Mouse (Mus musculus) lung, adult 10 weeks (tissue): ENCODE data around the gene Gm12166. TPM values are rescaled to one million over a fixed set of nuclear protein-coding genes. Genes with fewer than 3 reads are reported as not detected.

Experiments used
- polyA plus RNA-seq: library from polyadenylated mRNA; stranded (reverse); fragments of 350-450 nt; fragmentation: Illumina TruSeq; extraction: RNeasy Lipid Tissue Mini Kit (QIAGEN cat#74804); gene quantifications from one replicate; pipeline ENCODE4 v1.2.3, GENCODE M21; 2014; ENCODE audit warnings: low read depth, low replicate concordance; ENCODE audit not compliant: insufficient read depth

Gm12166 gene
- polyA plus RNA-seq = 3.4 TPM

DNA sequence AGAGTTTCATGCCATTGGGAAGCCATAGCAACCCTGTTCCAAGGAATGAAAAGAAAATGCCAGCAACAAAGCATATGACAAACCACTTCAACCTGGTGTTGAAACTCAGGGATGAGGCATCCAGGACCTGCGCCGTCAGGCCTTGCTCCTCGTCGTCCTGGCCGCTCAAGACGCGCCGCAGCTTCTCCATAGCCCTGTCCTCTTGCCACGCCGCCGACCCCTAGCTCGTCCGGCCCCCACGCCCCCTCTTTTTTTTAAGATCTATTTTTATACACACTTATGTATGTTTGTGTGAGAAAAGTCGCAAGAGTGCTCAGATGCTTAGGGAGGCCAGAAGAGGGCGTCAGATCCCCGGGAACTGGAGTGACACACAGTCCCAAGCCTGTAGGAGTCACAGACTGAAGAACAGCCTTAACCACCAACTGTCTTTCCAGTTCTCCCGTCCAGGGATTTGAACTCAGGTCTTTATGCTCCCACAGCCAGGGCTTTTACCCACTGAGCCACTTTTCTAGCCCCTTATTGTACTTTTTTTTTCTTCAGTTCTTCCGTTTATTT, at the start of gene Gm12166:
Gene Gm12166 (minus strand): TSS at position 217 of the 555 bp plus-strand sequence.

DNA sequence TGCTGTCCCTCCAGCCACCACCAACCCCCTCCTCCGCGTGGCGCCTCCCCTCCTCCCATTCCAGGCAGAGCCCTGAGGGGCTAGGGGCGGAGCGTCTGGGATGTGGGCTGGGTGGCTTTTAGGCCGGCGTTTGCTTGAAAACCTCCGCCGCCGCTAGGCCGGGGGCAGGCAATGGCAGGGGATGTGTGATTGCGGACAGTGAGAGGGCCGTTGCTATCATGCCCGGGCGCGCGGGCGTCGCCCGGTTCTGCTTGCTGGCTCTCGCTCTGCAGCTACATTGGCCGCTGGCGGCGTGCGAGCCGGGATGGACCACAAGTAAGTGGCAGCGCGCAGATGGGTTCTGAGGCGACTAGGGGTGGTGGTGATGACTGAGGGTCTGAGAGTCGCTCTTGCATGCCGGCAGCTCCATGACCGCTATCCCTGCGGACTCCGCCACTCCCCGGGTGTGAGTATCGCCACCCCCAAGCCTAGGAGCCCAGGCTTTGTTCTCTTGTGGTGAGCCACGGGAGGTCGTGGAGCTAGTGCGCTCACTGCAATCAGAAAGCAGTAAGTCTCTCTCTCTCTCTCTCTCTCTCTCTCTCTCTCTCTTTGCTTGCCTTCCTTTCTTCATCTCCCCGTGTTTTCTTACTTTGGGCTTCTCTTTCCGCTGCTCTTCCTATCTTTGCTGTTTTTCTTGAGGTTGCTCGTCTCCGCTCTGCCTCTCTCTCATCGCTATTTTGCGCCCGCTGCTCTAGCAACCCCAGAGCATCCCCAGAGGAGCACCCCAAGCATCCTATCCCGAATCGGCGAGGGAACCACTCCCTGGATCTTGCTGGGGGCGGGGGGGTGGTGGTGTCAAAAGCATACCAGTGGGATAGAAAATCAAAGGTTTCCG, 4.0 kb upstream of the Gm12166 start, which contains the start of gene Adam19:
Gene Adam19 (plus strand): TSS at position 97 of the 874 bp plus-strand sequence.

Other genes starting within 250 kb of the Gm12166 start
- gene Clint1, start 200.3 kb downstream of the Gm12166 start, polyA plus RNA-seq = 26.7 TPM
- gene Lsm11, start 107.4 kb downstream of the Gm12166 start, polyA plus RNA-seq = 1.4 TPM
- 5.2 TPM for gene Thg1l, start 96.8 kb downstream of the Gm12166 start, polyA plus RNA-seq
- not detected for gene Sox30, start 72.0 kb downstream of the Gm12166 start, polyA plus RNA-seq
- gene Adam19, start 3.7 kb upstream of the Gm12166 start, polyA plus RNA-seq = 8.2 TPM
- gene Nipal4, start 114.2 kb upstream of the Gm12166 start, polyA plus RNA-seq = 0.23 TPM
- gene Fndc9, start 183.2 kb upstream of the Gm12166 start, polyA plus RNA-seq = not detected